In the genomic region with DNA sequence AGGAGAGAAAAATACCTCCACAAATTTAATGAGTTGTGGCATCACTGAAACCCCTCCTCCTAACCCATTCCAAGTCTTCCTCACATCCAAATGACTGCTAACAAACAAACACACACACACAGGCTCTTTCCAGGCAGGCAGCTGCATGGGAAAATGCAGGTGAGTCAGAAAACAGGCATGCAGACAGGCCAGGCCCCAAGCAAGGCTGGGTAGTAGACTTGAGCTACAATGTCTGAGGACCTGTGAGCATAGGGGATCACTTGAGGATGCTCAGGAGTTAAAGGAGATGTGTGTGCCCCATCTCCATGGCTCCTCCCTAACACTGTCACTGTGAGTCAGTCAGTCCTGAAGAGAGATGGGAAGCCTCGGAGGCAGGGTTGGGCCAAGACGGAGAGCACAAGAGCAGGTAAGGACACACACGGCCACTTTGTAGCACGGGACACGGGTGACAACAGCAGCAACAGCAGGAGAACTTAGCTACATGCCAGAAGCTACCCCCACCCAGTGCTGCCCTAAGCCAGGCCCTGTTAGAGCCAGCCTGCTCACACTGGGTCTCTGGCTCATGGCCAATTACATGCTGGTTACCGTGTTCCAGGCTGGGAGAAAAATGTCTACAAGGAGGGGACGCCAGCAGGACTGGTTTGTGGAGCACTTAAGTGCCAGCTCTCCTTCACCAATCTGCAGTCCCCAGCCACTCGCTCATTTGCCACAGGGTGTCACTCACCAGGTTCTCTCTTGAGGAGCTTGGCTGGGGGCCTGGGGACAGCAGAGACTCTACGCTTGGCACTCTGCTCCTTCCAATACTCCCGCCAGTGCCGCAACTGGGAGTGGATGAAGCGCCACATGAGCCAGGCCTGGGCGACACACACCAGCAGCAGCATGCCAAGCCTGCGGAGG, we compare ENCODE assay signal across 8 mouse cellular contexts. TPM values are rescaled to one million over a fixed set of nuclear protein-coding genes. Genes with fewer than 3 reads are reported as not detected.
A peak's percentile ranks its signal among the peaks of the same experiment; 100 is the strongest.
DNase-seq lines count a peak whose midpoint lies in the region; ATAC-seq lines count a peak whose summit lies in the region.

No protein-coding gene starts in this region.

- no peaks in the 10 kb centered on the region for H3K4me1 ChIP-seq in midbrain, embryonic 11.5 days (ENCODE audit: control insufficient read depth, insufficient read depth, low read length)
- peaks cover 14% of the 10 kb centered on the region for H3K4me1 ChIP-seq in midbrain, embryonic 10.5 days
- H3K4me1 ChIP-seq in neural tube, embryonic 14.5 days (ENCODE audit: control insufficient read depth, insufficient read depth, low read length), result no peaks in the 10 kb centered on the region

- H3K4me2 ChIP-seq in midbrain, embryonic 11.5 days, result no peak overlapping the region
- no peak overlapping the region for H3K4me2 ChIP-seq in neural tube, embryonic 14.5 days (ENCODE audit: low read depth, low read length)

- intact Hi-C loops in heart, postnatal 36 days (cut with DNase I), result no loop called here

- ATAC-seq in midbrain, embryonic 11.5 days (ENCODE audit: low FRiP score), result peak; percentile 24; the same call in 1 of the 2 replicates
- ATAC-seq in neural tube, embryonic 14.5 days (ENCODE audit: low read depth), result 0 out of 2 replicates have a peak, but pooled peaks have one; percentile 42

- no peak overlapping the region for H3K27ac ChIP-seq in midbrain, embryonic 11.5 days (ENCODE audit: low read depth, low read length)
- H3K27ac ChIP-seq in midbrain, embryonic 10.5 days (replicated peaks), result no peak overlapping the region
- no peak overlapping the region for H3K27ac ChIP-seq in neural tube, embryonic 14.5 days (ENCODE audit: low read depth, low read length)

- H3K27me3 ChIP-seq in midbrain, embryonic 11.5 days (ENCODE audit: control insufficient read depth, insufficient read depth, low read length), result no peaks in the 10 kb centered on the region
- H3K27me3 ChIP-seq in midbrain, embryonic 10.5 days (ENCODE audit: low read depth, poor library complexity, severe bottlenecking), result no peaks in the 10 kb centered on the region
- no peaks in the 10 kb centered on the region for H3K27me3 ChIP-seq in neural tube, embryonic 14.5 days (ENCODE audit: control insufficient read depth, insufficient read depth, low read length)

- DNase-seq in midbrain, embryonic 11.5 days (ENCODE audit: low spot score, missing footprints), result no peak
- DNase-seq in midbrain, embryonic 10.5 days (ENCODE audit: low spot score), result no peak
- peak; percentile 45 to 57 for DNase-seq in cerebellum, postnatal 36 days
- DNase-seq in heart, postnatal 36 days, result peak; percentile 39 to 55
- no peak for DNase-seq in embryo, embryonic 10 days (ENCODE audit: low spot score)
- DNase-seq in kidney, adult 18-20 months, result no peak
- DNase-seq in embryo, embryonic 9.5 days (ENCODE audit: extremely low spot score), result no peak

- WGBS in midbrain, embryonic 11.5 days, result 93% methylated on average over 14 of the region's 14 CpGs
- WGBS in midbrain, embryonic 10.5 days, result 96% methylated on average over 14 of the region's 14 CpGs
- WGBS in neural tube, embryonic 14.5 days, result 80% methylated on average over 14 of the region's 14 CpGs

- H3K9me3 ChIP-seq in midbrain, embryonic 11.5 days (ENCODE audit: control insufficient read depth, low read length), result no peaks in the 10 kb centered on the region
- H3K9me3 ChIP-seq in midbrain, embryonic 10.5 days (replicated peaks), result no peaks in the 10 kb centered on the region
- H3K9me3 ChIP-seq in neural tube, embryonic 14.5 days (ENCODE audit: control insufficient read depth, low read length), result no peaks in the 10 kb centered on the region

- H3K4me3 ChIP-seq in midbrain, embryonic 11.5 days (ENCODE audit: low read depth, low read length), result no peak overlapping the region
- no peak overlapping the region for H3K4me3 ChIP-seq in midbrain, embryonic 10.5 days
- no peak overlapping the region for H3K4me3 ChIP-seq in neural tube, embryonic 14.5 days (ENCODE audit: low read depth, low read length)

- no peaks in the 10 kb centered on the region for H3K36me3 ChIP-seq in midbrain, embryonic 11.5 days (ENCODE audit: control insufficient read depth, insufficient read depth, low read length)
- H3K36me3 ChIP-seq in midbrain, embryonic 10.5 days, result peaks cover 88% of the 10 kb centered on the region
- no peaks in the 10 kb centered on the region for H3K36me3 ChIP-seq in neural tube, embryonic 14.5 days (ENCODE audit: control insufficient read depth, insufficient read depth, low read length)

- H3K9ac ChIP-seq in midbrain, embryonic 11.5 days (ENCODE audit: low read length), result no peak overlapping the region
- no peak overlapping the region for H3K9ac ChIP-seq in neural tube, embryonic 14.5 days (replicated peaks; ENCODE audit: low read depth, low read length)

RNA-seq across cellular contexts. Expression of gene Efhc1, which starts 51.1 kb away (rescaled TPM):
- polyA plus RNA-seq in midbrain, embryonic 11.5 days (2014; fragmentation: Nextera tagmentation; extraction: Ambion mirVana), result 2.5 and 2.6 TPM in 2 replicates
- polyA plus RNA-seq in midbrain, embryonic 10.5 days (2016; fragmentation: Nextera tagmentation; extraction: Ambion mirVana), result 1.9 and 2.0 TPM in 2 replicates
- 1 to 10 TPM in 1 of 2 experiments, under 1 TPM in 1; 0.92 to 1.6 TPM for total RNA-seq in heart, postnatal 36 days (2021)
- 0.95 and 1.9 TPM in 2 replicates for polyA plus RNA-seq in neural tube, embryonic 14.5 days (2014; fragmentation: Nextera tagmentation; extraction: Ambion mirVana)

Comparison
In these comparisons a context has a peak if more than half of its experiments do, and no peak if none do; other contexts are left out.
1. DNase-seq: peak in cerebellum, postnatal 36 days (2 of 2) and heart, postnatal 36 days (2 of 2); none in midbrain, embryonic 11.5 days (single experiment), midbrain, embryonic 10.5 days (single experiment), embryo, embryonic 10 days (single experiment), kidney, adult 18-20 months (single experiment) and embryo, embryonic 9.5 days (single experiment).